Mouse (Mus musculus) urinary bladder, adult 2 months (tissue): ENCODE measurements around the gene Arhgap32. TPM values are rescaled to one million over a fixed set of nuclear protein-coding genes. Genes with fewer than 3 reads are reported as not detected.

Source experiments
- DNase-seq: peaks from one replicate; pipeline ENCODE4 v3.0.0; 2022; ENCODE audit warnings: low spot score
- polyA plus RNA-seq: library from polyadenylated mRNA; depleted of rRNA; stranded (reverse); fragments of >200 nt; gene quantifications from 2 replicates; pipeline ENCODE4 v1.2.3, GENCODE M21; 2012; rRNA removed

Arhgap32 gene
- polyA plus RNA-seq, 1 experiment, result 4.4 TPM

DNA sequence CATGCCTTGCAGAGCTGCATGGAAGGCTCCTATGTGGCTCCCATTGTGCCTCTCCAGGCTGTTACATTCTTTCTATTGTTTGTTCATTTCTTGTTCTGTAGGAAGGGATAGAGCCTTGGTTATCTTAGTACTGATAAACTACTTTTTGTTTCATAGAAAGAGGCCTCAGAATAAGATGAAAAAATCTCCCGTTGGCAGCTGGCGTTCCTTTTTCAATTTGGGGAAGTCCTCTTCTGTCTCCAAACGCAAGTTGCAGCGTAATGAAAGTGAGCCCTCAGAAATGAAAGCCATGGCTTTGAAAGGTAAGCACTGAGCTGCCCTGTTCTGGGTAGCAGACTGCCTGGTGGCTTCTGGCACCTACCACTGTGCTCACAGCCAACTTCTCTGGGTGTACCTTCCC lies 134.6 kb downstream of the Arhgap32 start:
- DNase-seq, result no peak

DNA sequence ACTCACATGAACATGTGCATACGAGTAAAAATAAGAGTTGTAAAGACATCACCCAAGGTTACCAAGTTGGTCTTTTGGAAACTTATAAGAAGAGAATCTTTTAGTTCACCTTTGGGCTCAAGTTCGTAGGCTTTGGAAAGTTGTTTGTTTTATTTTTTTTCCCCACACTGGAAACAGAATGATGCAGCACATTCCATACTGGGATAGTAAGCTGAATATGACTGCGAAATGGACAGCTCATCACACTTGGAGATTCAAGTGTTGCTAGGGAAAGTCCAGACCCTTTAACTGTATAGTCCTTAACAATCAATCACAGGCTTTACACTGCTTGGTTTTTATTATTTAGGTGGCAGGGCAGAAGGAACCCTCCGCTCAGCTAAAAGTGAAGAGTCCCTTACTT lies 137.8 kb downstream of the Arhgap32 start:
- no peak for DNase-seq

DNA sequence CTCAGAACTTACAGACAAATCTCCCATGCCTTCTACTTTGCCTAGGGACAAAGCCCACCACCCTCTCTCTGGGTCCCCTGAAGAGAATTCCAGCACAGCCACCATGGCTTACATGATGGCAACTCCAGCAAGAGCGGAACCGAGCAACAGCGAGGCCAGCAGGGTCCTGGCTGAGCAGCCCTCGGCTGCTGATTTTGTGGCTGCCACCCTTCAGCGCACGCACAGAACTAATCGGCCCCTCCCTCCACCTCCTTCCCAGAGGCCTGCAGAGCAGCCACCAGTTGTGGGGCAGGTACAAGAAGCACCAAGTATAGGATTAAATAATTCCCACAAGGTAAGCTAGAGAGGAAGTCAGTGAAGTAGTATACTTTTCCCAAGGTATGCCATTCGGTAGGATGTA lies 141.4 kb downstream of the Arhgap32 start:
- no peak for DNase-seq

DNA sequence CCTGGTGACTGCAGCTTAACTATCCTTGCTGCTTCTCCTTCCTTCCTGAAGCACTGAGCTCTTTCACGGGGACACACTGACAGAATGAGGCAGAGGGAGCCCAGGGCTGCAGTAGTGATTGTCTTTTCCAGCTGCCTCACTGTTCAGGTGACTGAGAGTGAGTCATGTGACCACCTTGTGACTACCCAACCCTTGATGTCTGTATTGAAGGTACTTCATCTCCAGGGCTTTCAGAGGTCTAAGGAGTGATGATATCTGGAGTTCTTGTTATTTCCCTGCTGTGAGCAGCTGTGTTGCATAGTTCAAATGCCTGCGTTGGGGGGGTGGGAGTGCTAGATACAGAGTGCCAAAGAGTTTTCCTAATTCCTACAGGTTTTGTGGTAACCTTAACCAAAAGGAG lies 141.9 kb downstream of the Arhgap32 start:
- DNase-seq, result no peak

DNA sequence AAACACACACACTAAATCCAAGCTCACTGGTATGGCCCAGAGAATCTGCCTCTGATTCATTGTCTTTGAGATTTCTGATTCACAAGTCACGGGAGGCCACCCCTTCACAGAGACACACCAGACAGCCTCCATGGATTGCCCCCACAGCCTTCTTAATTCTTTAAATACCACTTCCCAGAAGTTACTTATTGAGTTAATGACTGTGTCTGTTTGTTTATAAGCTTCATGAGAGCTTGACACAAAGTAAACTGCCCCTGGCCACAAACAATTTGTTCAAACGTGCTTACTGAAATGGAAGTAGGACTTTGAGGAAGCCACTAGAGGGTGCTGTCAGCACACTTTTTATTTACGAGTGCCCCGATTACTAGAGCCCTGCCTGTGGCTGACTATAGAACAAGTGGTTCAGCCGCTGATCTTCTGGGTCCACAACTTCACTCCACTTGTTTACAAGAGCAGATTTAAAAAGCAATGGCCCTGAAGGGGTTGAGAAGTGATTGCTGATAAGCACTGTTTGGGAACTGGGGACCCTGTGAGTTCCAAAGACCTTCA lies 156.0 kb downstream of the Arhgap32 start:
- no peak for DNase-seq

DNA sequence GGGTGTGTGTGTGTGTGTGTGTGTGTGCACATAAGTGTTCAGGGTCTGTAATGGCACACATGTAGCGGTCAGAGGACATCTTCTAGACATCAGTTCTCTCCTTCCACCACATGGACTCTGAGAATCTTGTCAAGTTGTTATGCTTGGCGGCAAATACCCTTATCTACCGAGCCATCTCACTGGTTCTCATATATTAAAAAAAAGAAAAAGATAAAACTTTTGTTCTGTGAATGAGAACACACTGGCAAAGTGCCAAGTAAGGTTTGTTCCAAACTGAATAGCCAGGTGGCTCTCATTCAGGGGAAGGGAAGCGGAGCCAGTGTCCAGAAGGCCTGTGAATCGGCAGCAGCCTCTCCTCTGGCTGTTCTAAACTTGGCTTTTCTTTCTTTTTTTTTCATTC lies 162.1 kb downstream of the Arhgap32 start:
- no peak for DNase-seq

DNA sequence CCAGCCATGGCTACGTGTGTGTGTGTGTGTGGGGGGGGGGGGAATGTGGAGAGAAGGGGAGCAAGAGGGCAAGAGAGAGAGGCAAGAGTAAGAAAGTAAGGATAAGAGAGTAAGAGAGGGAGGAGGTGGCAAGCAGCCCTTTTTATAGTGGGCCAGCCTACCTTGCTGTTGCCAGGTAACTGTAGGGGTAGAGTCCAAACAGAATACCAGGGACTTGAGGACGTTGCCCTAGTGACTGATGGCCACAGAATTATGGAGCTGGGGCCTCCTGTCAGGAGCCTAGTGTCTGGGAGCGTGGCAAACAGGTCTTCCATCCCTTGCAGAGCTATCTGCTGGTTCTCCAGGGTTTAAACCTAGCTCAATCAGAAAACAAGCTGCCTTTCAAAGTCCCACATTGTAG lies 163.9 kb downstream of the Arhgap32 start:
- no peak for DNase-seq

DNA sequence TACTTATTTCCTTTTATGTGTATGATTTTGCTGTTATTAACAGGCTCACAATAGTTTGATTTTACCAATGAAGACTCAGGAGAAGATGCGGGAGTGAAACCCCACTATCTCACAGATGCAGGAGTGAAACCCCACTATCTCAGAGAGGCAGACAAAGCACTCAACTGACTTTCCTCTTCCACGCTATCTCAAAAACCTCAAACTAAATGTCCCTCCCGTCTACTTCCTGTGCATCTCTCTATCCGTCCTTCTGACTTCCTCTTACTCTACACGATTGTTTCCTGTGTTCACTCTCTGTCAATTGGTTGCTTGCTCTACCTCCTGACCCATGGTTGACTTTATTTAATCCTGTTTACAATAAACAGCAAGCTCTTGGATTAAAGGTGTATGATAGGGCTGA lies 164.5 kb downstream of the Arhgap32 start:
- no peak for DNase-seq

DNA sequence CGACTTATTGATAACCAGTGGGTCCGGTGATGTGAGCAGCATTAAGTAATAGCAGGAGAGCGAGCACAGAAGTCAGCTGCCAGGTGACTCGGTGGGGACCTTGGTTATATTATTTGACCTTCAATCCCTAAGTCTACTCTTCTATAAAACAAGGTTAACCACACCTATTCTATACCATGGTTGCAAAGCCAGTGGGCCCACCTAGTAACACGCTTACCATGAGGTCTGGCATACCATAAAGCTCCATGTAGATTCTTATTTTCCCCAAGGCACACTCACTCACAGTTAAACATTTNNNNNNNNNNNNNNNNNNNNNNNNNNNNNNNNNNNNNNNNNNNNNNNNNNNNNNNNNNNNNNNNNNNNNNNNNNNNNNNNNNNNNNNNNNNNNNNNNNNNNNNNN lies 167.7 kb downstream of the Arhgap32 start:
- DNase-seq, result no peak

DNA sequence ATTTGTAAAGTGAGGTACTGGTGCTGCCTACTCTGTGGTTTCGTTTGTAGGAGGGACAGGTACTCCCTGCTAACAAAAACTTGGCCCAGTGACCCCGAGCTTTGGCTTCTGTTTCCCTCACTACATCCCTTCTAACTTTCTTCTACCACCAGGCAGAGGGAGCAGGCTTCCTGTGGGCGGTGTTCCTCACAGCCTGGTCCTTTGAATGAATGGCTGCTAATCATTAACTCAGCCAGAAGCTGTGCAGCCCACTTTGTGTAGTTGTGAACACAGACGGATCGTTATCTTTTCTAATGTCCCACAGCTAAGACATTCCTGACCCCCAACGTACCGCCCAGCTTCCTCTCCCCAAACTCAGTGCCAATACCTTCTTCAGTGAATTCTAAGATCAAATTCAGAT lies 175.7 kb downstream of the Arhgap32 start:
- DNase-seq, result no peak

DNA sequence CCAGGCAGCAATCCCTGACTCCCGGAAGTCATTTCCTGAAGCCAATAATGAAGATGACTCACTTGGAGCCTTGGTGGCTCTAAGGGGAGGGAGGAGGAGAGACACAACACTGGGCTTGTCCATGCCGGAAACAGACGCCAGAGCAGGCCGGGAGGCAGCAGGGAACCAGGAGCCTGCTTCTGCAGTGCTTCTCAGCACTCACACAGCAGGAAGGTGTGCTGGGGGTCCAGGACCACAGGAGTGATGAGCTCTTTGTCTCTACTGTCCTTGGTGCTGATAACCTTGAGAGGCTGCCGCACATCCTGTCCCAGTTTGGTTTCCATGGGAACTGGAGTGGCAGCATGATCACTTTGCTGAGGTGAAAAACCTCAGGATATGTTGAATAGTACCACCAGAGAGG lies 176.8 kb downstream of the Arhgap32 start:
- DNase-seq, result no peak

DNA sequence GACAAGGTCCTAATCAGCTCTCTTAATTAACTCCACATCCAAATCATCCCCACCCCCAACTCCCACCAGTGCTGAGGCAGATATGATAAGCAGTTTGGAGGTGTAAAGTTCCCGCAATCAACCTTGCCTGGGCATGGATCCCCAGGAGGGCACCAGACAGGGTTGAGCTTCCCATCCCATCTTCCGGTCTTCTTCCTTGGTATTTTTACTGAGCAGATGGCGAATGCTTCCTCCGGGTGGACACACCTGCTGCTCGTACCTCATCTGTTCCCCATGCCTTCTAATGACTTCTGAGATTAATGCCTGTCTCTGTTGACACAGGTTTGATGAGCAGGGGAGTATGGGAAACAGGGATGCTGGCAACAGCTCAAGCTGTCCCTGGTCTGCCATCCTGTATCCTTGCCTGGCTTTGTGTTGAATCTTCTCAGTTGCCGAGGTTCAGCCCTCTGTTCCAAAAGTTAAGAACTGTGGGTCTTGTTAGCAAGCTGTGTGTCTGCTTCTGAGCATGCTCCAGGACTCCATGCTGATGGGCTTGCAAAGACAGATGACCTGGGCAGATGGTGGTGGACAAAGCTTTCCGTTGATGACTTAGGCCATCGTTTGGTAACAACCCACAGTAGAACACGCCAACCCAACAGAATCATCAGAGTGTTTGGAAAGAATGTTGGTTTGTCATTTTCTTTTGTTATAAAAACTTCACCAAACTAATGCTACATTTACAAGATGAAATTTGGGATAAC lies 179.3 kb downstream of the Arhgap32 start:
- DNase-seq, result no peak

DNA sequence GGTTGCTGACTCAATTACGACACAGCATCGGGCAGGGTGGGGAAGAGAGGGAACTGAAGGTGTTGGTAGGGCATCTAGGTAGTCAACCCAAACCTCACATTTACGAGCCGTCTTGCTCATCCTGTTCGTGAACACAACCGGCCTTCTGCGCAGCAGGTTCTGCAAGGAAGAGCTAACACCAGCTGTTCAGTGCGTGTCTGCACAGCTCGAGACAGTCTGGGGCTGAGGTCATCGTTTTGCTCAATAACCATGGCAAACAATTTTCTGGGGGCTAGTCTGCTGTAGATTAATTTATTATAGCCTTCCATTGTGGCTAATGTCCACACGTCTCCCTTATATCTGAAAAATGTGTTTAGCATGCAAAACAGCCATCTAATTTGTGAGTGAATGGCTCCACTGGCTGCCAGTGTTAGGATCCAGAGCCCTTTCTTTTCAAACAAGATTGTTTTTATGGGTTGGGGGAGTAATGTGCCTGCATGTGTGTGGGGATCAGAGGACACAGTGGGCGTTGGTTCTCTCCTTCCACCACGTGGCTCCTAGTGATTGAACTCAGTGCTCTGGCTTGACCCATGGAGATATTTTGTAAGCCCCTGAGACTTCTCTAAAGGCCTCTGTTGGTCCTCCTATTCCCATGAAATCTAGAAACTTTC lies 186.7 kb downstream of the Arhgap32 start:
- no peak for DNase-seq

DNA sequence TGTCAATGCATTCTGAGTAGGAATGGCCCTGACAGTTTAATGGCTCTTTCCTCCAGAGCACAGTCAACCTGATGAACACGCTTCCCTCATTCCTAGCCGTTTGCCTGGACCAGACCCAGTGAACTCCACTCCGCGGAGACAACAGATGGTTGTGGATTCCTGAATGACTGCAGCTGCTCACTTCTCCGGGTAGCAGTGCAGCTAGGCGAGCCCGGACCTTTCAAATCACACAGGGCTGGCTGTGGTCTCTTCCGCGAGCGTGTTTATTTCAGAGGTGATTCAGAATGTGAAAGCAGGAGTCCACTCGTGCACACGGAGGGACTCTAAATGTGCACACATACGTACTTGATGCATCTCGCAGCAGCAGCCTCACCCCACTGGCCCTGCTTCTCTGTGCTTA lies 195.8 kb downstream of the Arhgap32 start:
- no peak for DNase-seq

DNA sequence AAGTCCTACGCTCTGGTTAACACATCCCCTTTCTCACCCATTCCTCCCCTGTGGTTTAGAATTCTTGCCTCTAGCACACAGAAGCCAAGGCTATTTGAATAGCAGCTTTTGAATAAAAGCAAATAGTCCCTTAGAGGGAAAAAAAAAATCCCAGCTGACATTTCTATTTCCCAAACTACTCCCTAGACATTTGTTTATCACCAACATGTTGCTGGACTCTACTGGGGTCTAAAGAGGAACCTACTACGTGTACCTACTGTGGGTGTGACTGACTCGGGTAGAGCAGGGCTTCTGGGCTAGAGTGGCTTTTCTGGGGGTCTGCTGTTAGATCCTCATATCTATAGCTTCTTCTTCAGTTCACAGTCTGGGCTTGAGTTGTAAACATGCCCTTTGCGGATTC lies 196.3 kb downstream of the Arhgap32 start:
- DNase-seq, result no peak

DNA sequence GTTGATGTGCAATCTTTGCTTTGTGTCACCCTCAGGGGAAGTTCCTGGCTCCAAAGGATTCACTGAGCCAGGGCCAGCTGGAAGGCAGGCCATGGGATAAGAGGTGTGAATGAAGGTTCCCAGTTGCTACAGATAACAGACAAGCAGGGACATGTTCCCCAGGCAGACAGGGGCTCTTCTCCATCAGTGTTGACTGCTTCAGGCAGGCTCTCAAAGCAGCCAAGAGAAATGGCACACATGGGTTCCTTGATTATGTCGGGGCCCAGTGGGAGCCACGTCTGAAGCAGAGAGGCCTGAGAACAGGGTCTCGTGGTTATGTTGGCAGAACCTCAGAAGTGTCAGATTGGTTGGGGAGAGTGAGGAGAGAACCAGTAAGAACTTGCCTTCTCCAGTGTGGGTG lies 198.1 kb downstream of the Arhgap32 start:
- DNase-seq, result no peak

DNA sequence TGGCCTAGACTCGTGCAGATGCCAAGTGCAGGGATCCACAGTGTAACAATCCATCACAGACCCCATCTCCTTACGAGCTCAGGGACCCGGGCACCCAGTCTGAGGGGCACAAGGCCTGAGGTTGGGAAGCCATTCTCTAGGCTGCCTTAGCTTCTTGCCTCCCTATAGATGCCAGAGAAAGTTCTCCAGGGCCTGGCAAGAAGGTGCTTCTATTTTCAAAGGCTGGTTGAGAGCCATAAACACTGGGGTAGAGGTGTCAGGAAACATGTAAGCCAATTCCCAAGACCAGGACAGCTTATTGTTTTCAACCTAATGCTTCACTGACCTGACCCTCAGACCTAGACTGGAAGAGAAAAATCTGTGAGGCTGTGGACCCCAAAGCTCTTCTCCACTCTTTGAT lies 200.1 kb downstream of the Arhgap32 start:
- DNase-seq, result no peak

Other genes starting within 250 kb of the Arhgap32 start
- gene Barx2, start 202.7 kb upstream of the Arhgap32 start, polyA plus RNA-seq, result 0.63 and 0.69 TPM in 2 replicates
- 0.26 and 0.44 TPM in 2 replicates for gene Kcnj5, start 228.2 kb downstream of the Arhgap32 start, polyA plus RNA-seq